Mouse (Mus musculus): Measurements from ENCODE around the gene Fxr2.
A peak's percentile ranks its signal among the peaks of the same experiment; 100 is the strongest.

Gene Fxr2

DNA sequence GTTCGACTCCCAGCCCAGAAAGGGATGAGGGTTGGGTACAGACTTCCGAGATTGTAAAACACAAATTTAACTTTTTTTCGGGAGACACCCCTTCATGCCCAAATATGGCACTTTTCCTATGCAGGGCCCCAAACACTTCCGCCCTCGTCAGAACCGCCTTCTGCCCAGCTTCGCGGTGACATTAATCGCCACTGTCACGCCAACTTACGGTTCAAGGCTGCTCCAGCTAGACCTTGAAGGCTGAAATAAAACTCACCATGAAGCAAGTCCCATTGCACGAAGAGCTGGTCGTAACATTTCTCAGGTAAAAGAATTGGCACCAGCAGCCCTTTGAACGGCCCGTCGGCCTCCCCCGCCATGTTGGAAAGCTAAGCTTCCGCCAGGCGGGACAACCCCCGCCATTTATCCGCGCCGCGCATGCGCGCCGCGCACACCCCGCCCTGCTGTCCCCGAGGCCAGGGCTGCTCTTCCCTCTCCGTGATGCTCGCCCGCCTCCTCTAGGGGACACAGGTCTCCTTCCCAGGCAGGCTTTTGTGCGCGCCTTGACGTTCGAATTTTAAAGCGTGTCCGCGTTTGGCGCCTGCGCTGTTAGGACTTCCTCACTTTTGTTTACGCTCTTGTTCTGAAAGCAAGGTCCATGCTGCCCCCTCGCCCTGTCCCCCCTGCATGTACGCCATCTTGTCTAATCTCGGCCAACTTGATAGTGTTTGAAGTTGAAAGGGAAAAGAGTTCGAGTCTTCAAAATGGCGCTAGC is 29.6 kb downstream of the Fxr2 start, which contains the start of gene Mpdu1:
Gene Mpdu1, minus strand, starts transcription at position 430 of the 754 bp plus-strand sequence.
- DNase-seq = peak; percentile 94

DNA sequence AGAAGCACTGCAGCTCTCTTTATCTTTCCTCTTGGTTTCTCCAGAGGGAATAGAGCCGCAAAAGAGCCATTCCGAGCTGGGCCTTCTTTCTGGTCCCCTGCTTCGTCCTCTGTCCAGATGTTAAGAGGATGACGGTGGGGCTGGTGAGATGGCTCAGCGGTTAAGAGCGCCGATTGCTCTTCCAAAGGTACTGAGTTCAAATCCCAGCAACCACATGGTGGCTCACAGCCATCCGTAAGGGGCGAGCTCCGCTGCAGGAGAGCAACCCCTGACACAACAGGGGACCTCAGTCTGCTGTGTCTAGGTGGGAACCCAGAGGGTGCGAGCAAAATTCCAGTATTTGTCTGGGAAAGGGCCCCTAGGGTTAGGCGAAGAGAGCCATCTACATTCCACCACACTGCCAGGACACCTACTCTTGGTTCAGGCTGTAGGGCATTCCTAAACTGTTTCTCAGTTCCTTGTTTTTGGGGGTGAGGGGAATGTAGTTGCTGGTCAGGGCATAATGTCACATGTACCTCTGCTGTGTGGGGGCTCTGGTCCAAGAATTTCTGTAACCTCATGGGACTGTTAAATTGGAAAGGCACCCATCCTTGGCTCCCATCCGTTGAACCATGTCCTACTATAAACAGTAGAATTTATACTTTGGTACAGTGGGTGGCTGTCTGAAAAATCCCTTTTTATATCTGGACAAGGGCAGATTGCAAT is 30.3 kb downstream of the Fxr2 start:
- no peak for DNase-seq

DNA sequence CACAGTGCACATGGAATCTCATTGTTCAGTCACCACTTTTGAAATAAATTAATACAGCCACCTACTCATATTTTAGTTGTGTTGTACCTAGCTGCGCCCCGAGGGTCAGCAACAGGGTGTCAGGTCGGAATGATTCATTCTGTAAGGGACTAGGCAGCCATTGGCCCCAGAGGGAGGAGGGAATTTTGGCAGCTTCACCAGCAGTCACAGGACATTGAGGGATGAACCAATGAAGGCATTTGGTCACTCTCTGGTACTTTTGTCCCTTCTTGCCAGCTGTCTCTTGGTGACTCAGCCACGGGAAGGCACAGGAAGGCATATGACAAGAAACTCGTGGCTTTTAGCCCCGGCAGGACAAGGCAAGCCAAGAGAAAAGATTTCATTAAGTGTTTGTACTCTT is 31.0 kb downstream of the Fxr2 start:
- DNase-seq = no peak

DNA sequence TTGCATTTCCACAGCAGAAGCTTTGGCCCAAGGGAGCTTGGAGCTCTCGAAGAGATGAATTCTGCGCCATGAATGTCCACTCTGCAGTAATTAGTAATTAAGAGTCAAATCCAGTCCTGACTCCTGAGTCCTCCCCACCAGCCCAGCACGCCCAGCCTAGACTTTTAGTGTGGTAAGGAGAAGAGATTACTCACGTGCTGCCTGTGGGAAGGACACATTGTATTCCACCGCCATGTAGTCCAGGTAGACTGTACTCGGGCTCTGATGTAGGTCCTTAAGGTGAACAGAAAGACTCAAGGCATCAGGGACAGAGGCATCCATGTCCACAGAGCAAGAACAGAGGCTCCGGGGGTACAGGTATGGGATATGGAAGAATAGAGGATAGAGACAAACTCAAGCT is 32.1 kb downstream of the Fxr2 start:
- DNase-seq = no peak

DNA sequence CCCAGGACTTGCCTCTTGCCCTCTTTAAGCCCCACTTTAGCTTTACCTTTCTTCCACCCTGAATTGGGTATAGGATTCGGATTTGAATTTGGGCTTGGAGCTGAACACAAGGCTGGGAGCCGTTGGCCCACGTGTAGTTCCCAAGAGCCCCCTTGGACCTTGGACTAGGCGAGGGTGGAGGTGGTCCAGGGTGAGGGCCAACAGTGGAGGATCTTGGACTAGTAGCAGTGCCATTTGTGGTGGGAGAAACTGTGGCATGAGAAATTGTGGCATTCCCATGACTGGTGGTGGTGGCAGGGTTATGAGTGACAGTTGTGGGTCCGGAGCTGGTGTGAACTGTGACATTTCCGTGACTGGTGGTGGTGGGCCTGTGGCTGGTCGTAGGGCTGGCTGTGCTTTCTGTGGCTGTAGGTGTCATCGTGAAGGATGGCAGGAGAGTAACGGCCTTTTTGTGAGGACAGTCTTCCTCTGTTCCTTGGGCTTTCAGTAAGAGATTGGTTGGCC is 32.7 kb downstream of the Fxr2 start:
- no peak for DNase-seq

DNA sequence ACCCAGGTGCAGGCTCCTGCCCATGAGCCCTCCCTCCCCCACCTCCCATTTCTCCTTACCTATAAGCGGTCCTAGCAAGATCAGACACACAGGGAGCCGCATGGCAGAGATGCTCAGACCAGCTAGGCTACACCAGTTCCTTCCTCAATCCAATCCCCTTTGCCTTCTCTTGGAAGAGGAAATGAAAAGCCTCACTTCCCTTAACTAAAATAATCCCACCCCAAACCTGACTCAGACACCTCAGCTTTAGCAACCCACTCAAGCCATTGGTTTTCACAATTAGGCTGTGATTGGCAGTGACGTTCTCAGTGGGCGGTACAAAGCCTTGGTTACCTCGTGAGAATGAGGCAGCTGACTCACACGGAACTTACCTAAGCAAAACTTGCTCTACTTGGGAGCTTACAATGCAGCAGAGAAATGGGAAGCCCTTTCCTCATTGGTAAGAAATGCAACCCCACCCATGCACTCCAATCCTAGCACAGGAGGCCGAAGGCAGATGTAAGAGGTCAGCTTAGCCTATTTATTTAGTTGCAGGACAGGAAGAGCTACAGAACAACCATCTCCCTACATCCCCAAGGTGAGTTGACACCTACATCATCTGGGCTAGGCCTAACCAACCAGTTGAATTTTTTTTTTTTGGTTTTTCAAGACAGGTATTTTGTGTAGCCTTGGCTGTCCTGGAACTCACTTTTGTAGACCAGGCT is 33.3 kb downstream of the Fxr2 start, which contains the start of gene Cd68:
Gene Cd68, minus strand, starts transcription at position 193 of the 704 bp plus-strand sequence.
- DNase-seq = no peak

DNA sequence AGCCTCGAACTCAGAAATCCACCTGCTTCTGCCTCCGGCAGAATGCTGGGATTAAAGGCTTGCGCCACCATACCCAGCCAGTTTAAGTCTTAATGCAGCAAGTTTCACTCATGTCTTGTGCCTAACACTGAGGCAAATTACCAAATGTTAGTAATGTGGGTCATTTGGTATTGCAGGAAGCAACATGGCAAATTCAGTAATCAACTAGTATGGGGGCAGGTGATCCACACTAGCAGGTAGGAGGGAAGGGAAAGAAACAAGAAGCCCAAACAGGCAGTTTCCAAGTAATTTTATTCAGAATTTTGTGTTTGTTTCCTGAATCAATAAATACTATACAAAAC is 33.8 kb downstream of the Fxr2 start:
- no peak for DNase-seq

DNA sequence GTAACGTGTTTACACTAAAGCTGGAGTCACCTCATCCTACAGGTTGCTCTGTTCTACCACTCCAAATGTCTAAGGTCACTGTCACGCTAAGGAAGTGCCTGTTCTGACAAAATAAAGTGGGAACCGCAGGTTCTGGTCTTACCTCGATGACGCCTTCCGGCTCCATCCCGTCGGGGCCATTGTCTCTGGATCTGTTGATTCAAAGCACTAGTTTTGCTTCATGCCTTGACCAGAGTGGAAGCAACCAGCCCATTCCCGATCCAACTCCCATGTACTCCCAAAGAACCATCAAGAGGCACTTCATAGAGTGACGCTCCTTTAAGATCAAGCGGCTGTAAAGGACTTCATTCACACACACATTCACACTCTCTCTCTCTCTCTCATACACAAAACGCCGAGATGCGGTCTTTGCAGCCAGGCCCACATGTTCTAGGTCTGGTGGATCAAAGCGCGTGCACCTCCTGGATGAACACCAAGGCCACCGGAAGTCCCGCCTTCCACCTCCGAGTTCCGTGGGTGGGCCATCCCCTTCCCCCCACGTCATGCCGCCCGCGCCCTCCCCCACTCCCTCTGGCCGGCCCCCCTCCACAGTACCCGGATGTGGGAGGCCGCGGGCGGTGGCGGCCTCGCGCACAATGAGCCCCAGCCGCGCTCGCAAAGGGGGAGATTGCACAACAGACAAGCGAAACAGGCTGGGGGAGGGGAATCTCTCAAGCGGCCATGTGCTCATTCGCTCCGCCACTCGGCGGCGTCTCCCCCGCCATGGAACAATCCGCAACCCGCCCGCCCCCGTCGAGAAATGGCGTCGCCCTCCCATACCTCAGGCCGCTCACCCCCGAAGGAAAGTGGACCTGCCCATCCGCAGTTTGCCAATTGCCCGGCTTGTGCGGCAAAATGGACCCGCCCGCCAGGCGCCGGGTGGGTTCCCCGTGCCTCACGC is 38.3 kb downstream of the Fxr2 start:
- DNase-seq = peak; percentile 96

DNA sequence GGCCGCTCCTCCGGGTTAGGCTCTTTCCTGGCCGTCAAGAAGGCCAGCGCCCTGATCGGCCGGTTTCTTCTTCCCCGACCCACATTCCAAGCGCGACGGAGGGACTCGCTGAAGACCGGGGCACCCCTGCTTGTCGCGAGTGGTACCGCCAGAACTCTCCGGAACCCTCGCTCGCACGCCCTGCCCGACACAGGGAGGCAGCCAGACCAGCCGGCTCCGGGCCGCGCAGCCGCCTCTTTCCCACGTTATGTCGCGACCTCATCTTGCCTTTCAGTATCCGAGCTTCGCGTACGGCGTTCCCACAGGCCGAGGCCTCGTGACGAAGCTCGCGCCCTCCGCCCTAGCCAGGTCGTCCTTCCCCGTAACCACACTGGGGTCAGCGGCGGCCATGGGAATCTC is 38.9 kb downstream of the Fxr2 start:
- no peak for DNase-seq

DNA sequence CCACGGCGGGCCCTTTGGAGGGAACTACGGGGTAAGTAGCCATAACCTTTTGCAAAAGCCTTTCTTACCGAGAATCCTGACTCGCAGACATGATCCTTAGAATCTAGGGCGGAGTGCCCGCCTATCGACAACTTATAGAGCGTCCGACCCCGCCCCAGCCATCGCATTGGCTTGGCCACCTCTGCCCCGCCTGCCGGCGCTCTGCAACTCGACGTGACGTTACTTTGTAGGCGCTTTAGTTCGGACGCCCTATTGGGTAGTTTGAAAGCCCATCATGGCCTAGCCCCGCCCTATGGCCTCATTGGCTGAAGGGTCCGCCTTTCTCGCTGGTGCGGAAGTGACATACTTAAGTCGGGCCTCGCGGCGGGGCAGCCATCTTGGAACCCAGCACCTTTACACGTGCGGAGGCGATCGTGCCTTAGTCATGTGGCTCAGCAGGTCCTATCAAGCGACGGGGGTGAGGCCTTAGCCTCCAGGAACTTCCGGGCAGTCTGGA is 39.5 kb downstream of the Fxr2 start, which contains the start of gene Eif4a1:
Gene Eif4a1, minus strand, starts transcription at position 213 of the 496 bp plus-strand sequence.
- peak; percentile 100 for DNase-seq

DNA sequence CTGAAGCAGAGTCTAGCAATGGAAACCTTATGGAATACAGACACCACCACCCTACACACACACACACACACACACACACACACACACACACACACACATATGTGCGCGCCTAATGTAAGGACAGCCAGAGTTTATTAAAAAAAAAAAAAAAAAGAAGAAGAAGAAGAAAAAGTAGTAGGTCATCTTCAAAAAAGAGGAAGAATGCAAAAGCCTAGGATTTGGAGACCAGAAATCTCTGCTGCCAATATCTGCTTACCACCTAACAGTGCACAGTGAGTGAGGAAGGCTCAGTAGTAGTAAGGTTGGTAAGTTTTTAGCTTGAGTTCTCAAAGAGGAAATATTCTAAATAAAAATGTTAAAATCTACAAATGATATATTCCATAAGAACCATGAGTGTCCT is 46.4 kb downstream of the Fxr2 start:
- DNase-seq = no peak

DNA sequence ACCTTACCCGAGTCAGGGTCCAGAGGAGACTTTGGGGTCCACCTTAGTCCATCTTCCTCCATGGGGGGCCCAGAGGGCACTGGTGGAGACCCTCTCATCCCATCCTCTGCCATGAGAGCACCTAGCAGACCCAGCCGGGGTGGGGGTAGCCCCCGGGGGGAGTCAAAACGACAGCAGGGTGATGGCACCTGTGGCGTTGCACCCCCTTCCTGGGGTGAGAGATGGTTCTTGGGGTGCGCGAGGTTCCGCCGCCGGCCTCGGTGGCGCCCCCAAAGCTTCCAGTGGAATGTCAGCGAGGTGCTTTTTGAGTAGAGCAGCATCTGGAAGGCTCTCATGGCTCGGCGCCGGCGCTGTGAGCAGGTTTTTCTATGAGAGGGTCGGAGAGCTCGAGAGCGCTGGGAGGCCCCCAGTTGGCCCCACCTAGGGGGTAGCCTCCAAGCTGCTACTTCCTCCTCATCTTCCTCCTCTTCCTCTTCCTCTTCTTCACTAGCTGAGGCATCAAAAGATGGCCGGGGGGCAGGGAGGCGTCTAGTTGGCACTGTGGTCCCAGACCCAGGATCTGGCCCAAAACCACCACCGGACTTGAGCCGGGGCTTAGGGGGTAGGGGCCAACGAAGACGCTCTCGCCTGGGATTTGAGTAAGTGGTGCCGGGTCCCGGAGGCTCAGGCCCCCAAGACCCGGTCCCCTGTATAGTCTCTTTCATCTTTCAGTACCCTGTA is 47.5 kb downstream of the Fxr2 start:
- no peak for DNase-seq

DNA sequence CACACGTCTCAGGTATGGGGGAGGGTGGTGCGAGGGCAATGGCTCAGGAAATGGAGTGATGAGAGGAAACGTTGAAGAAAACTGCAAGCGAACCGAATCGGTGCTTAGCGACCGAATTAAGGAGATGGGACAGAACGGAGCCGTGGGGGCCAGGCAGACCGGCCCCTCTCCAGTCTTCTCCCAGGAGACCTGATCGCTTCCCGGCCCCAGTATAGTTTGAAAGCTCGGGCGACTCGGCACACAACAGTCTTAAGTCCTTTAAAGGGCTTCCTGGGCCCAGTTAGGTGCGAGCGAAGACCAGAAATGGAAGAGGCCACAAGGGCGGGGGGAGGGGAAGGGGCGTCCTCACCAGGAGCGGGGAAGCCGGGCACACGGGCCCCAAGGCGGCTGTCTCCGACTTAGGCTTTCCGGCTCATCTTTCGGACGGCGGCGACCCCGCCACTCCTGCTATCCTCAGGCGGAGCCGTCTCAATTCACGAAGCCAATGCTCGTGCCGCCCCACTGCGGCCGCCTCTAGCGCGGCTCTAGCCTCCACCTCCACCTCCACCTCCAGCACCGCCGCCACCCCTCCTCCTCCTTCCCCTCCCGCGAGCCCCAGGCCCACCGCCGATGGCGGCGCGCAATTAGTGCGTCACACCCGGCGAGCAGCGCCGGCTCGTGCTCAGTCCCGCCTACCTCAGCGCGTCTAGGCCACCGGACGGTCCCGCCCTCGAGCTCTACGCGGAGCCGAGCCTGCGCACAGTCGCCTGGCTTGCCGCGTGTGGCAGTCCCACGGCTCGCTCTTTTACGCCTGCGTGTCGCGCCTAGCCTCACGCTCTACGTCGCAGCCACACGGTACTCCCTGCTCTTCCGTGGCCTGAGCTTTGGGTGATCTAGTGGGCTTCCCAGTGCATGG is 48.8 kb downstream of the Fxr2 start, which contains the start of gene Senp3:
Gene Senp3, minus strand, starts transcription at position 771 of the 895 bp plus-strand sequence.
- DNase-seq = peak; percentile 97

DNA sequence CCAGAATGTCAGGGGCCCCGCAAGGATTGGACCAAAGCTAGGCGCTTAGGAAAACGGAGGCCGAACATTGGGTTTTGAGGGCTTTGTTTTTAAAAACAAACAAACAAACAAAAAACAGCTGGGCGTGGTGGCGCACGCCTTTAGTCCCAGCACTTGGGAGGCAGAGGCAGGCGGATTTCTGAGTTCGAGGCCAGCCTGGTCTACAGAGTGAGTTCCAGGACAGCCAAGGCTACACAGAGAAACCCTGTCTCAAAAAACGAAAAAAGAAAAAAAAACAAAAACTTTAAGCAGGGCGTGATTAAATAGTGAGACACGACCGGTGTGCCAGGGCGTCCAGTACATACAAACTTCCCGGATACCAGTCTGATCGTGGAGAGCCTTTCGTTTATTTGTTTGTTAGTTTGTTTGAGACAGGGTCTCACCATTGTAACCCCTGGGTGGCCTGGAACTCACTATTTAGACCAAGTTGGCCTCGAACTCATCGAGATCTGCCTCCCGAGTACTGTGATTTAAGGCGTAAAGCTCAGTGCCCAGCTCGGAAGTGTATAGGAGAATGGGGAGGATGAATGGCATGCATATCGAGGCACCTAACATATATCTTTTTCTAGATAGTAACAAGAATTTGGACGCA is 49.5 kb downstream of the Fxr2 start:
- no peak for DNase-seq

DNA sequence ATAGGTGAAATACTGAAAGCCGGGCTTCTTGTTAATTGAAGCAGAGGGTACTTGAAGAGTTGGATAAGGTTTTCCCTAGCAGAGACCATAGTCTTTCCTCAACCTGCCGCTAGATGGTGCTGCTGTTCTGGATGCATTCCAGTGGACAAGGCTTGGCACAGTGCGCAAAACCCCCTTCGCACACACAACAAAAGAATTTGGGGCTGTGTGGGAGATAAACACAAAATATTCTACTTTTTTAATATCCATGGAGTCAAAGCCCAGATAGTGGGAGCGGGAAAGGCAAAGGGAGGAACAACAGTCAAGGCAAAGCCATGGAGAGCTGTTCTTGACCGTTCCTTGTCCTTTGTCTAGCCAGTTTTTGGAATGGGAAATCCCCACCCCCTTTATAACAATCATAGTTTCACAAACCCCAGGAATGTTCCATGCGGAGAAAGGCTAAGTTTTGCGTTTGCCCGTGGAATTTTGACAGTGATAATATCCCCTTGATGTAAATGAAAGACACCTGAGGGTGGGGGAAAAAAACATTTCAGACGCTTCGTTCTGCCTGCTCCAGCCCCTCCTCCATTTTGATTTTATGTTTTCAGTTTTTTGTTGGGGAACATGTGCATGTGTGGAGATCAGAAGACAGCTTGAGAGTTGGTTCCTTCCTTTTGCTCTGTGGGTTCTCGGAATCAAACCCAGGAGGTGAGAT is 50.2 kb downstream of the Fxr2 start:
- DNase-seq = peak; percentile 88

DNA sequence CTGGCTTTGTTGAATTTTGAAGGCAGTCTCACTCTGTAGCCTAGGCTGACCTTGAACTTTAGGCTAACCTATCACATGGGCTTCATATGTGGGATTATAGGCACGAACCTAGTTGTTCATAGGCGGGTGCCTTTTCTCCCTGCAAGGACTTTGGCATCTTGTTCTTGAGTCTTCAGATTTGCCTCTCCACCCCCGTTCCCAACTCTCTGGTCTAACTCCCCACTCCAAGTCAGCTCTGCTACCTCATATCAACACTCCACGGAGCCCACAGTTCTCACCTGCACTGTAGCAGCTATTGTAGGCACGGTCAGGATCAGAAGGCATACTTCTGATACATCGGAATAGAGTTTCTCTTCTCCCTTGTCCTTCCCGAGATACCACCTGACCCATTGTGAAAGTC is 50.8 kb downstream of the Fxr2 start:
- DNase-seq = no peak

DNA sequence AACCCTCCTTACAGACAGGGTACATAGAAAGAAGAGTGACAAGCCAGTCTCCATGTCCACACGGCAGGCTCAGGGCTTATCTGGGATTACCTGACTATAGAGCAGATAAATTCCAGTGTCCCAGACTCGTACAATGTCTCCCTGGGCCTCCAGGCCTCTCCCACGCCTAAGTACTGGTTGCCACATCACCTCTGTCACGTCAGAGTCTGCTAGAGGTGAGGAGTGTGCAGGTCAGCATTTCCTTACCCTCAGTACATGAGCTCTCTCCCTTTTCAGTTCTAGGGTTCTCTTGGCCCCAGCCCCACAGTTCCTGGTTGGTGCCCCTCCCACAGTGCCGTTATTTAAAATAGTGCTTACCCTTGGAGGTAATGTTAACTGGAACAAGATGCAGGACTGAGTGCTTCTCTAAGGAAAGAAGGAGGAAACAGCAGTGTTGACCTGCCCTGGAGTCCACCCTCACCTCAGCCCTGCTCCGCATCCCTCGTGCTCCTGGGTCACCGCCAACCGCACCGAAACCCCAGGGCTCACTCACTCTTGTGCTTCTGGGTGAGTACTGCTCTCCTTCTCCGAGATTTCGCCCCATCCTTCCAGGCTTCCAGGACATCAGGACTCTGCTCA is 51.4 kb downstream of the Fxr2 start:
- no peak for DNase-seq

DNA sequence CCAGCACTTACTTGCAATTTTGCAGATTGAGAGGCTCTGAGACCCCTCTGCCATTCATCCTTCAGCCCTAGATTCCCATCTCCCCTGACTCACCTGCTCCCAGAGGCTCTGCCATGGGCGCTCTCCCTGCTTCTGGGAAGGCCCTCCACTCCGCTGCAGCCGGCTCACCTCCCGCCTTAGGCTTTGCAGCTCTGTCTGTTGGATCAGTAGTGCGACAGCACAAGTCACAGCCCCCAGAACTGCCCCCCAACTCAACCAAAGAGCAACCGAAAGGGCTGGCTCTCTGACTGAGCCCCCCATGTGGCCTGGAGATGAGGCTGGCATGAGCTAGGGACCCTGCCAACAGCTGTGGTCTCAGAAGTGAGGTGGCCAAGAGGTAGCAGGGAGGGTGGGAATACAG is 52.1 kb downstream of the Fxr2 start:
- DNase-seq = no peak
